Mouse (Mus musculus): ENCODE results near the gene Fgg.
A peak's percentile ranks its signal among the peaks of the same experiment; 100 is the strongest.

Gene Fgg

DNA sequence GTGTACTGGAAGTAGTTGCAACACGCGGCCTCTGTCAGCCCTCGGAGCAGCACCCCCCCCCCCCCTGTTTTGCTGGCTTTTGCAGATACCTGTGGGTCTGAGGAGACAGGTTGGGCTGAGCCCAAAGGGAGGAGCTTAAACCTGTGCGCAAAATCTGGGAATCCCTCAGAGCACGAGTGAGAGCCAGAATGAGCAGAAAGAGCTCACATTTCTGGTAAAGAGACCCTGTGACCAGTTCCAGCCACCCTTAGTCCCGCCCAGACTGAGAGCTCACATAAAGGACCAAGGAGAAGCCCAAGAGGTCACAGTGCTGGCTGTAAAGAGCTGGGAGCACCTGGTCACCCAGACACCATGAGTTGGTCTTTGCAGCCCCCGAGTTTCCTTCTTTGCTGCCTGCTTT lies at the start of gene Fgg:
TSS of gene Fgg (plus strand) at position 168 of the 400 bp plus-strand sequence.
- DNase-seq, result no peak

GRCm38 (mm10) chr3:82971046-82971445 lies 36.5 kb upstream of the Fgg start:
- DNase-seq, result peak; percentile 11 to 53

DNA sequence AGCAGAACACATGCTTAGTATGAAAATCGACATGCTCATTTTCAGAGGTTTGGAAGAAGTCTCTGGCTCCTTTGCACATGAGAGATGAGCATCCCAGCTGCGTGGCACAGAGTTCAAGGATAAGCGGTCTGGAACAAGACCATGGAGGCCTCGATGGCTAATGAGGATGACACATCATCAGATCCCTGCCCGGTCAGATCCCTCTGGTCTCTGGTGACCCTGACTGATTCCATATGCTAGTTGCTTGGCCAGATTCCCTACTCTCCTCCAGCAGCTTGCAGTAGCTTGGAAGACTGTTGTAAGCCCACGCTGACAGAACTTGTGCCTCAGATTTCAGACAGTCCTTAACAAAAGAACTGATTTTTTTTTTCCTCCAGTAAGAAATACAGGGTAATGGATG lies 26.7 kb upstream of the Fgg start:
- peak; percentile 56 to 63 for DNase-seq

DNA sequence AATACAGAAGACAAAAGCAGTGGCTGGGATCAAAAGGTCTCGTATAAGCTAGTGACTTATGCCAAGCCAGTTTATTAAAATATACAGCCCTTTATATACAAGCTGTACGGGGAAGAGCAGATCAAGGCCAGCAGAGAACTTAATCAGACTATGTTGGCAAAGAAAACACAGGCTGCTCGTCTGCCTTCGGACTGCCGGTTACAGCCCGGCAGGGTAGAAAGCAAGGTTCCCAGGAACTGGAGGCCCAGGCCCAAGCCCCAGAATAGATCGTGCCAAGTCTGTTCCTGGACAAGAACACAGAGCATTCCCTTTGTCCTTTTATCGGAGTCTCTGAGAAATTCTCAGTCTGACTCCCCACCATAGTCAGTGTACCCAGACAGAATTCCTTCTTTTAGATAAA lies 25.7 kb upstream of the Fgg start:
- no peak for DNase-seq

DNA sequence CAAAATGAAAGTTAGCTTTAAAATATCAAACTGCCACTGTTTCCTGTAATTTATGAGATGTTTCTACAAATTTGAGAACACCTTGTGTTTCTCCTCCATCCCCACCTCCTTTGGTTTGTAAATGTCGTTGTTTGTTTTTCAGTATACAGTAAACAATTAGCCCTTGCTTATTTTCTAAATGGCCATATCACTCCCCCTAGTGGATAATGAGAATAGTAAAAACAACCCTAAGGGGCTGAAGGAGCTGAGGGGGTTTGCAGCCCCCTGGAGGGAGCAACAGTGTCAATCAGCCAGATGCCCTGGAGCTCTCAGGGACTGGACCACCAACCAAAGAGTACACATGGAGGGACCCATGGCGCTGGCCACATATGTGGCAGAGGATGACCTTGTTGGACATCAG lies 22.7 kb upstream of the Fgg start:
- DNase-seq, result no peak

DNA sequence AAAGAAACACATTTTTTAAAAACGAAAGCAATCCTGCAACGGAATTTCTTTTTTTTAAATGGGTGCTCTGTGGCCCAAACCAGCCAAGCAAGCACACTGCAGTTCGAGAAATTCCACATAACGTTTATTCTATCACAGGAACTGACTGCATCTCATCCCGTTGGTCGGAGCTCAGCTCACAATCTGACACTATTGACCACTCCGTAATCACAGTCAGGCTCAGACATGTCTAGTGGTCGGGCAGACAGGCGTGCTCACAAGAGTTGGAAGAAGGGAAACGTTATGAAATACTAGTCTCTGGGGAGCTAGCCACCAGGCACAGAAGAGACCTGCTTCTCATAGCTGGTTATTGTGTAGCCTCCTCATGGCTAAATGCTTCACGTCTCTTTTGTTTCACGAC lies 15.6 kb upstream of the Fgg start:
- no peak for DNase-seq

- no peak for DNase-seq
Observed at GRCm38 (mm10) chr3:82992956-82993355, 14.6 kb upstream of the Fgg start.

DNA sequence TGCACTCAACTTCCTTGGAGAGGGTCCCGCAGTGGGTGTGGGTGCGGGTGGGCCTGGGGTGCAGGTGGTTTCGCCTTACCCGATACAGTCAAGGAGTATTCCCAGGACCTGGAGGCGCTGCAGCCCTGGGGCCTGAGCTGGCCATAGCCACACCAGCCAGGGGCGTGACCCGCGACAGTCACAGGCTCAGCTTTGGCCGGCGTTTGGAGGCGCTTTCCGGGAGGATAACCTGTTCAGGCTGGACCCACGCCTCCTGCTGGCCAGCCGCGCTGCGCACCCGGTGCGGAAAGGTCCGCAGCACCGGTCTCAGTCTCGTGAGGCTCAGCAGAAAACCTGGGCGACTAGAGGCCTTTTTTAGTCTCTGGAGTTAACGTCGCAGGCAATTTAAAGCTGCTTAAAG lies 12.2 kb upstream of the Fgg start:
- peak; percentile 85 to 91 for DNase-seq

DNA sequence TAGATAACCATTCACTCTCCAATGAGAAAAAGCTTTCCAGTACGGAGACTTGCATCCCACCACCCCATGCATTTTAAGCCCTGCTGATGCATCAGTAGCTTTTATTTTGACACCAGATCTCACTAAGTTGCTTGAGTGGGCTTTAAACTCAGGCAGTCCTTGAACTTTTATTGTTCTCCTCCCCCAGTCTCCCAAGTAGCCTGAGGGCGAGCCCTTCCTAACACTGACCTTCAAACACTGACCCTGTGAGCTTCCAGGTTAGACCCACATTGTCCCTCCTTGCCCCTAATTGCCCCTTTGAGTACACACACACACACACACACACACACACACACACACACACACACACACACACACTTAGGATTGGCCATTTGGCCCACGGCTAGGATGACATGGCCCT lies 10.9 kb upstream of the Fgg start:
- DNase-seq, result no peak

DNA sequence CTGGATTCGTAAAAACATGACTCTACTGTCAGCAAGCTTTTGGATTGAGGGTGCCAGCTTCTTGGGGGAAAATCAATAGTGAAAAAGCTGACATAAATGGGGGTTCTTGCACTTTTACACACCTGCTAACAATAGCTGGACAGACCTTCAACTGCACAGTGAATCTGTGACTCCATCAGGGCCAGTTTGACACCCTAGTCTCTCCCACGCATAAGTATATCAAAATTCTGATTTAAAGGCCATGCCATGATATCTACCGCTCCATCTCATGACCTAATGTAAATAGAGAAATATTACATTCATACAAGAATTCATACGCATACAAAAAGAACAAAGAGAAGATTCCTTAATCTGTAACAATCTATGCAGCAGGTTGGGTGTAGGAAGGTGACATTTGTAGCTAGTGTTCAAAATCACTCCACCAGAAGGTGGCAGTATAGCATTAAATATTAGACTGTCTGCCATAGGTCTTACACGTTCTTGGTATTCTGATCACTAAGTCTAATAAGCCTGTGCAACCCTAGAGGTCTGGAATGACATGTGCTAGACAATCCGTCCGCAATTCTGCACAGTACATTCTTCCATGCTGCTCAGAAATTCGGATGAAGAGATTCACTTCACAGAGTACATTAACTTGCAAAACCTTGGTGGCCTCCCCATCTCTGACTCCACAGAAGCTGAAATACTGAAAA lies 8.6 kb upstream of the Fgg start:
- DNase-seq, result peak in 1 of 2 experiments; percentile 21

- DNase-seq, result no peak
Observed at GRCm38 (mm10) chr3:82999995-83000394, 7.5 kb upstream of the Fgg start.

DNA sequence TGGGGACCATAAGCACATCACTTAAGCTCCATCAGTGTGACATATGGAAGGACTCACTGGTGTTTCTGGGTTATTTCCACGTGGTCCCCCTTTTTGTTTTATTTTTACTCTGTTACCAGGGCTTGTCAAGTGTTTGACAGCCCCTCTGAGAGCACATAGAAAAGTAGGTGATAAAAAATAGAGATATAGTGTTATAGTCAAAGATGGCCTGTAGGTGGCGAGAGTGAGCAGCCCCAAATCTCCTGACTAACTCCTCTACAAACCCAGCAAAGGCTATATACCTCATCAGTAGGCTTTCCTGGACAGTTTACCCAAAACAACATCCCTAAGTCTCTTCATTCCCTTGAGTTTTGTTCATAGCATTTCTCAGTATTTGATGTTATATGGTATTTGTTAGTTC lies 5.3 kb upstream of the Fgg start:
- peak; percentile 62 to 65 for DNase-seq

- DNase-seq, result no peak
Observed at GRCm38 (mm10) chr3:83003068-83003467, 4.5 kb upstream of the Fgg start.

- DNase-seq, result no peak
Observed at GRCm38 (mm10) chr3:83004801-83005200, 2.7 kb upstream of the Fgg start.

GRCm38 (mm10) chr3:83010291-83010690 lies 2.8 kb downstream of the Fgg start:
- no peak for DNase-seq

- DNase-seq, result no peak
Observed at GRCm38 (mm10) chr3:83011136-83011535, 3.6 kb downstream of the Fgg start.

GRCm38 (mm10) chr3:83011565-83011964 lies 4.0 kb downstream of the Fgg start:
- no peak for DNase-seq

DNA sequence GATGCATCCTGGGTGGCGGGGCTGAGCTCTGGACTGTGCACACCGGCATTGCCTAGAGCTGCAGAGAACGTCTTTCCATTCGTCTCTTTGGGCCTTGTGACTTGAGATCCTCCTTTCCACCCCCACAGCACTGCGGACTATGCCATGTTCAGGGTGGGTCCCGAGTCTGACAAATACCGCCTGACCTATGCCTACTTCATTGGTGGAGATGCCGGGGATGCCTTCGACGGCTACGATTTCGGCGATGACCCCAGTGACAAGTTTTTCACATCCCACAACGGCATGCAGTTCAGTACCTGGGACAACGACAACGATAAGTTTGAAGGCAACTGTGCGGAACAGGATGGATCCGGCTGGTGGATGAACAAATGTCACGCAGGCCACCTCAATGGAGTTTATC lies 5.1 kb downstream of the Fgg start:
- DNase-seq, result no peak

DNA sequence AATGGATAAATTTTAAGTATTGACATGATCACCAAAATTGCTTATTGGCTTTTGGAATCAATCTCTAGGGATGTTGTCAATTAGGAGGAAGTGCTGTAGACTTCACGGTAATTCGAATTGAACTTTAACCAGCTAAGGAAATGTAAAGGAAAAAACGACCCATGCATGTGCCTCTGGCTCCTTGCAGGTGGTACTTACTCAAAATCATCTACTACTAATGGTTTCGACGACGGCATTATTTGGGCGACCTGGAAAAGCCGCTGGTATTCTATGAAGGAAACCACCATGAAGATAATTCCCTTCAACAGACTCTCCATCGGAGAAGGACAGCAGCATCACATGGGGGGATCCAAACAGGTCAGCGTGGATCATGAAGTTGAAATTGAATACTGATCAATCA lies 6.4 kb downstream of the Fgg start:
- DNase-seq, result no peak

DNA sequence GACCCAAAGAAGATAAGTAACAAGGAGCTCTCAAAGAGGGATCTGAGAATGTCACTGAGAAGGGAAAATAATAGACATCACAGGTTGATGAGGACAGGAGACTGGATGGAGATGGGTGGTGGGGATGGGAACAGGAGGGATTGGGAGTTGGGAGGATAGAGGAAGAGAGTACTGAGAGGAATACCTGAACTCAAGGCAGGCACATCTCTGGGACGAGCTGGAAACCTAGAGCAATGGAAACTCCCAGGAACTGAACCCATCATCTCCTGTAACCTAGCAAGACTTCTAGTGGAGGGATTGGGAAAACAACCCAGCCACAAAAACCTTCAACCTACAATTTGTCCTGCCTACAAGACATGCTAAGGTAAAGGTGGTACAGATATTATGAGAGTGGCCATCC lies 8.7 kb downstream of the Fgg start:
- no peak for DNase-seq

DNA sequence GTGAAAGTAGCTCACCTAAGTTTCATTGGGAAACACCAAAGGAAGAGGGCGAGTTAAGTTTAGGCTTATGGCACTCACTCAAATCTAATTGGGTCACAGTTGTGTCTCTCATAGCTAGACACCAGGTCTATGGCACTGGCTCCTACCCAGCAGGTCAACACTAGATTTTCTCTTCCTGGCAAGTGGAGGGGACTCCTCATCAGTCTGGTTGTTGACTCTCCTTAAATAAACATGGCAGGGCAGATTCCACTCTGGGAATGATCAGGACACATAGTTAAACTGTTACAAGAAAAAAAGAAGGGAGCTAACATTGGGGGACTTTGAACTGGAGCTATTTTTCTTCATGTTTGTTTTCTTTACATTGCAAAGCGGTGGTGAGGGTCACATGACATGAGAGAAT lies 12.9 kb downstream of the Fgg start:
- no peak for DNase-seq

DNA sequence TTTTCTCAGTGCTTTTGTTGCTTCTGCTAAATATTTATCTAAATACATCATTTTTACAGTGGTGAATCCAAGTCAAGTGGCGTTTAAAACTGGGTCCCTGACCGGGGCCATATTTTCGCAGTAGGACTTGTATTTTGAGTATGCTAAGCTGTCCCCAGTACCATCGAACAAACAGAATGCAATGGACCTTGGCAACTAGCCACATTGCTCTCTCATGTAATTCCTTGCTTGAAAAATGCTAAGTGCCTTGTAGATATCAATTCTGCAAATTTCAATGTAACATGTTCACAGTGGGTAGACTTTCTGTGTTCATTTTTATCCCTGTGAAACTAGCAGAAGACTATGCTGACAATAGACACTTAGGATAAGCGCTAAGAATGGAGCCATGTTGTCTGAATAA lies 13.7 kb downstream of the Fgg start:
- DNase-seq, result no peak

DNA sequence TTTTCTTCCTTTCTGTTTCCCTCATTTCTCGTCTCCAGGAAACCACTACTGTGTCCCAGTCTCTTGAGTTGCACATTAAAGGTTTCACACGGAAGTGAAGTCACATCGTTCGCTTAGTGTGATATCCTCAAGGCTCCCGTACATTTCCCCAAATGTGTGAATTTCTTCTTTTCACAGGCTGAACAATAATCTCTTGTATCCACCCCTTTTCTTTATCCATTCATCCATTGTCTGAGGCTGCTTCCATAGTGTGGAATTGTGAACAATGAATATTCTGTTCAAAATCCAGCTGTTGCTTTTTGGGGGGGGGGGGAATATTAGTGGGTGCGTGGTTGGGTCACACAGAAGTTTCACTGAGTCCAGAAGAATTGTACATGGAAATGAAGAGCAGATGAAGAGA lies 17.5 kb downstream of the Fgg start:
- no peak for DNase-seq

DNA sequence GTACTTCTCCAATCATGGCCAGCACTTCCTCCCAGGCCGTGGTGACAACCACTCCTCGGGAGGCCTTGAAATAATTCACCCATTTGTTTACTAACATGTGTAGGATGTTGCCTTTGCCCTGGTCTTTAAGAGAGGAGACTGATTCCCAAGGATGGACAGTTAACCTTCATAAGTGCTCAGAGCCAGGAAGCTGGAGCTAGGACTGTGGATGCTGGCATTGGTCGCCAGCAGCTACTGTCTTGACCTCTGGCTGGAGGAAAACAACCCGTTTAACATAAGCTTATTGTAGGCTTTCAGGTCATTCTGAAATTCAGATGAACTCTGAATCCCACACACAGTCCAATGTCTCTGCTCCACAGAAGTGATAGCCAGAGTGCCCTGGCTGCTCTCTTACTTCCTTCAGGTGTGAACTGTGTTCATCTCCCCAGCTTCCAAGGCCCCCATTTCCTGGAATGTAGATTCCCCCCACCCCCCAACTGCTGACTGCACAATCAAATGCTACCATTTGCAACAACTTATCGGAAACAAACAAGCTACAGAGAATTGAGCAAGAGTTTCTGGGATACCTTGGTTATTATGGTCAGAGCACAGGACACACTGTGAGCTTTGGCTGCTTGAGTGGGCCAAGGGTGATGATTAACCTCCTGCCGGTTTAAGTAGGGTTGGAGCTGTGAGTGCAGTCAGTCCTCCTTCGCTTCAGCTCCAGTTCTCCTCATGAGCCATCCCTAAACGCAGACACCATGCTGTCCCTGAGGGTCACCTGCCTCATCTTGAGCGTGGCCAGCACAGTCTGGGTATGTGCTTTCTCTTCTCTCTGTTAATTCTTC lies 18.2 kb downstream of the Fgg start, which contains the start of gene Fga:
TSS of gene Fga (plus strand) at position 602 of the 827 bp plus-strand sequence.
- peak; percentile 40 to 53 for DNase-seq

Measured in kidney, postnatal 4 days (tissue).